Mouse (Mus musculus) urinary bladder, postnatal 0 days (tissue): ENCODE results near the gene 6030408B16Rik. TPM values are rescaled to one million over a fixed set of nuclear protein-coding genes. Genes with fewer than 3 reads are reported as not detected.

Experiments
- polyA plus RNA-seq: library from polyadenylated mRNA; unstranded; fragments of >200 nt; fragmentation: Nextera tagmentation; extraction: Ambion mirVana; gene quantifications from 2 replicates; pipeline ENCODE4 v1.2.1, GENCODE M21; 2015

Gene 6030408B16Rik
- polyA plus RNA-seq = 5.5 and 11.7 TPM in 2 replicates

DNA sequence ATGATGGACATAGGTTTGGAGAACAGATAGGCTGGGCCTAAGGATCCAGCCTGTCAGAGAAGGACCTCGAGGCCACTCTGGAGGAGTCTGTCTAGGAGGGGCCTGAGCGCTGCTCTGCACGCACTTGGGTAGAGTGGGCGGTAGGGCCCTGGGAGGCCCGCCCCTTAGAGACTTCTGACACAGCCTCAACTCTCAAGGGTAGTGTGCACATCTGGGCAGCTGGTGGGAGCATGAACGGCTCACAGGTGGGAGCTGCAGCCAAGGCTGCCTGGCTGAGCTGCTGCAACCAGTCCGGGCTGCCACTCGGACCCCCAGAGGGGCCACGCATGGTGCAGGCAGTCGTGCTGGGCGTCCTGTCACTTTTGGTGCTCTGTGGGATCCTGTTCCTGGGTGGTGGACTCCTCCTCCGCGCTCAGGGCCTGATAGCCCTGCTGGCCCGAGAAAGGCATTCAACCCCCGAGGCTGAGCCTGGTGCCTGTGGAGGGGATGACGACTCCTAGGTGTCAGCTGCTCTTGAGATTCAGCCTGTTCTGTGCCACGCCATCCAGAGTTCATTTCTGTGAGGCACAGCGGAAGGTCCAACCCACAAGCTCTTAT, at the start of gene 6030408B16Rik:
Gene 6030408B16Rik, plus strand, starts transcription at position 188 of the 597 bp plus-strand sequence.

DNA sequence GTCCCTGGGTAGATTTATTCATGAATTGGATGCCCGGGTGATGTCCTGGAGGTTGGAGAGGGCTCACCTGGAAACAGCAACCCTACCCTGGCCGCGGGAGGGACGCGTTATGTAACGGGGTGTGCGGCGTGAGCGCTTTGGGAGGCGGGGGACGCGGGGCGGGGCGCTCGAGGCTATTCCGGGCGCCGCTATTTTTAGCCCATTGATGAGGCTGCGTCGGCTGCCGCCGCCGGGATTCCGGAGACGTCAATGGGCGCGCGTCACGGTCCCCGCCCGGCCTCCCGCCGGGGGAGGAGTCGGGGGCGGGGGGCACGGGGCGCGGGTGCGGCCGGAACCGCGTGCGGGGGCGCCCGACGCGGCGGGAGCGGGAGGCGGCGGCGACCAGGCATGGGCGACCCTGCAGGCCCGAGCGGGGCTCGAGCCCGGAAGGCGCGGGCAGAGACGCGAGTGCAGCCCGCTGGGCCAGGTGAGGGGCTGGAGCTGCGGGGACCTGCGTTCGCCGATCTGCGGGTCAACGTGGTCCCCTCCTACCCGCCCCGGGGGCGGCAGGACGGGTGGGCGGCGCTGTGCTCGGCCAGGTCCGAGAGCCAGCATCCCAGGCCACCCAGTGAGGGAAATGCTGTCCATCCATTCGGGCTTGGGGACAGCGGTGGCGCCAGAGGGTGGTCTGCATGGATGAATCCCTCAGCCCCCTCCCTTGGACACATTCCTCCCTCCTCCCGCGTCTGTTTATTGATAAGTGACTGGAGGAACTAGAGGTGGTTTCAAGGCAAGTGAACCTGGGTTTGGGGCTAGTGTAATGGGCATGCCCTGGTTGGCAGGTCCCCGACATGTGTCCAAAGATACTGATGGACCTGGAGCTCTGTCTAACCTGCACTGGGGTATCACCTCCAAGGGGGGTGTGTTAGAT, 38.9 kb upstream of the 6030408B16Rik start, which contains the start of gene Nr4a1:
Gene Nr4a1, plus strand, starts transcription at position 384 of the 910 bp plus-strand sequence.

DNA sequence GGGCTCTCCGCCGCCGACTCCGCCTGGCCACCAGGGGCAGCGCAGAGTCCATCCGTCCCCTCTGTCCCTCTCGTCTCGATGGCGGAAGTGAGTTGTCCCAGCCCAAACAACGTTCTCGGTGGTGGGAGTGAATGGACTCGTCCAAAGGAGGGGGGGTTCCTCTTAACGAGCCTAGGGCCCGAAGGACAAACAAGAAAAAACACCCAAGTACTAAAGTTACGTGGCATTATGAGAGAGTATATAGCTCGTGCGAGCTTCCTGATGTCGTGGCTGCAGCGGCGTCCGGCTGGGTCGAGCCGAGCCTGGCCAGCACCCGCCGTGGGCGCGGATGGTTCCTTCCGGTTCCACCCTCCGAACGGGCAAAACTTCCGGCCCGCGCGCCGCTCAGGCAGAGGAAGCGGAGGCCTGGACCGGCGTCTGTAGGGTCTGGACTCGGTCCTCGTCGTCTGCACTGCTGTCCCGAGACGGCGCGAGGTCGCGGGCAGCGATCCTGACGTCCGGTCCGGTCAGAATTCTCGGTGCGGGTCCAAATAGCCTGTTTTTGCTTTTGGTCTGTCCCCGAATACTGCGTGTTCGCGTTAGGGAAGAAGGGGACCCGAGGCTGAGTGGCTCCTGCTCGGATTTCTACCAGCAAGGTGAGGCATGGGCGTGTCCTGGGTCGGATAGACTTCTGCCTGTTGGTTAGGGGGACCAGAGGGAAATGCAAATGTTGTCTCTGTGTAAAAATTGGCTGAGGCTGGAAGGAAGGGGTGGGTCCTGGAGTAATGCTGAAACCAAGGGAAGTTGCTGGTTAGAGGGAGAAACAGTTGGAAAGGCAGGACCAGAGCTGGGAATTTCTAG, 8.9 kb upstream of the 6030408B16Rik start, which contains the start of gene Atg101:
Gene Atg101, plus strand, starts transcription at position 362 of the 840 bp plus-strand sequence.

Other genes starting within 250 kb of the 6030408B16Rik start
- not detected in 2 replicates for gene Gm47841, start 245.8 kb upstream of the 6030408B16Rik start, polyA plus RNA-seq
- gene Fignl2, start 214.6 kb upstream of the 6030408B16Rik start, polyA plus RNA-seq = 0.12 and 0.21 TPM in 2 replicates
- gene Ankrd33, start 177.5 kb upstream of the 6030408B16Rik start, polyA plus RNA-seq = not detected in 2 replicates
- 21.8 and 22.6 TPM in 2 replicates for gene Acvrl1, start 164.7 kb upstream of the 6030408B16Rik start, polyA plus RNA-seq
- gene Acvr1b, start 119.1 kb upstream of the 6030408B16Rik start, polyA plus RNA-seq = 3.3 and 3.4 TPM in 2 replicates
- gene Grasp, start 69.0 kb upstream of the 6030408B16Rik start, polyA plus RNA-seq = 1.2 TPM in 2 replicates
- 14.3 and 20.2 TPM in 2 replicates for gene Nr4a1, start 38.9 kb upstream of the 6030408B16Rik start, polyA plus RNA-seq
- gene Atg101, start 8.9 kb upstream of the 6030408B16Rik start, polyA plus RNA-seq = 40.7 and 49.5 TPM in 2 replicates
- gene Krt80, start 77.0 kb downstream of the 6030408B16Rik start, polyA plus RNA-seq = 4.7 and 4.8 TPM in 2 replicates
- gene Krt7, start 117.8 kb downstream of the 6030408B16Rik start, polyA plus RNA-seq = 659 and 724 TPM in 2 replicates
- gene Krt87, start 145.6 kb downstream of the 6030408B16Rik start, polyA plus RNA-seq = 0.05 and 0.11 TPM in 2 replicates
- not detected in 2 replicates for gene Krt88, start 154.5 kb downstream of the 6030408B16Rik start, polyA plus RNA-seq
- gene Krt81, start 170.5 kb downstream of the 6030408B16Rik start, polyA plus RNA-seq = not detected in 2 replicates
- not detected in 2 replicates for gene Krt86, start 180.3 kb downstream of the 6030408B16Rik start, polyA plus RNA-seq
- 0.51 TPM in 1 of 2 replicates, not detected in the other for gene Krt83, start 198.3 kb downstream of the 6030408B16Rik start, polyA plus RNA-seq
- gene Gm49425, start 224.0 kb downstream of the 6030408B16Rik start, polyA plus RNA-seq = not detected in 2 replicates
- 0.06 TPM in 1 of 2 replicates, not detected in the other for gene Krt84, start 239.6 kb downstream of the 6030408B16Rik start, polyA plus RNA-seq